ENCODE assay signal across 8 mouse cellular contexts in genomic region chr13:109609805-109610187, GRCm38 (mm10).
DNase-seq lines count a peak whose midpoint lies in the region; ATAC-seq and TF ChIP-seq lines count a peak whose summit lies in the region.

No protein-coding gene starts in this region.

- peaks cover 0 to 2% of the 10 kb centered on the region in 2 experiments; a peak in 1 of 4 replicates for H3K4me1 ChIP-seq in liver, embryonic 14.5 days (replicated peaks; ENCODE audit: control insufficient read depth in 2 of 2, insufficient read depth in 2 of 2, low read length in 1 of 2)
- peaks cover 5% of the 10 kb centered on the region; the same call in 1 of the 2 replicates for H3K4me1 ChIP-seq in neural tube, embryonic 13.5 days (replicated peaks)

- no peak overlapping the region for H3K27ac ChIP-seq in liver, embryonic 14.5 days
- no peak overlapping the region for H3K27ac ChIP-seq in neural tube, embryonic 13.5 days (replicated peaks)

- no peak overlapping the region for H3K9ac ChIP-seq in liver, embryonic 14.5 days (replicated peaks)
- no peak overlapping the region for H3K9ac ChIP-seq in neural tube, embryonic 13.5 days

- no peaks in the 10 kb centered on the region for H3K9me3 ChIP-seq in liver, embryonic 14.5 days (ENCODE audit: control insufficient read depth, low read length)
- no peaks in the 10 kb centered on the region for H3K9me3 ChIP-seq in neural tube, embryonic 13.5 days

- H3K27me3 ChIP-seq in liver, embryonic 14.5 days (ENCODE audit: control insufficient read depth, insufficient read depth, low read length) = no peaks in the 10 kb centered on the region
- no peaks in the 10 kb centered on the region for H3K27me3 ChIP-seq in neural tube, embryonic 13.5 days

- WGBS in liver, embryonic 14.5 days (ENCODE audit: insufficient replicate concordance) = 6% methylated on average over 3 of the region's 3 CpGs
- WGBS in neural tube, embryonic 13.5 days = 30% methylated on average over 3 of the region's 3 CpGs

- TF ChIP-seq CTCF in liver, embryonic 14.5 days (IDR thresholded peaks at IDR 0.05; ENCODE audit: low read depth) = peak; percentile 84

- ATAC-seq in liver, embryonic 14.5 days (ENCODE audit: insufficient read depth) = no peak
- peak; percentile 74 for ATAC-seq in neural tube, embryonic 13.5 days (ENCODE audit: low read depth)
- ATAC-seq in monocyte, adult 5-6 weeks (replicated peaks; ENCODE audit: insufficient number of reproducible peaks, low FRiP score, low TSS enrichment, poor library complexity, severe bottlenecking) = no peak

- TF ChIP-seq EP300 in liver, embryonic 14.5 days (IDR thresholded peaks at IDR 0.05; ENCODE audit: low read depth) = no peak

- H3K36me3 ChIP-seq in liver, embryonic 14.5 days (replicated peaks; ENCODE audit: control insufficient read depth, insufficient read depth, low read depth) = no peaks in the 10 kb centered on the region
- no peaks in the 10 kb centered on the region for H3K36me3 ChIP-seq in neural tube, embryonic 13.5 days

- intact Hi-C loops in gastrocnemius, postnatal 14 days (cut with DNase I; ENCODE audit: low total_unique reads) = loop anchor here (5.0 kb wide), 1 partner anchor 47 kb away; no protein-coding TSS in a partner anchor

- no peak overlapping the region for H3K4me2 ChIP-seq in liver, embryonic 14.5 days (ENCODE audit: low read depth)
- H3K4me2 ChIP-seq in neural tube, embryonic 13.5 days = no peak overlapping the region

- no peak overlapping the region for H3K4me3 ChIP-seq in liver, embryonic 14.5 days (ENCODE audit: insufficient read depth in 1 of 2, low read depth in 2 of 2, low read length in 2 of 2)
- no peak overlapping the region for H3K4me3 ChIP-seq in neural tube, embryonic 13.5 days

- peak; percentile 22 to 23 for DNase-seq in B cell, adult 2 months
- peak; percentile 82 for DNase-seq in adipocyte (ENCODE audit: low spot score)
- DNase-seq in cerebellum, postnatal 36 days = peak; percentile 63 to 72
- DNase-seq in gastrocnemius, postnatal 14 days = peak; percentile 28
- peak; percentile 69 to 75 for DNase-seq in kidney, postnatal 25 days
- DNase-seq in liver, embryonic 14.5 days (ENCODE audit: low read depth in 3 of 3, low spot score in 3 of 3) = peak in 2 of 3 experiments; percentile 24 to 33

Comparison
In these comparisons a context has a peak if more than half of its experiments do, and no peak if none do; other contexts are left out.
1. DNase-seq: peak in every context shown above with its lines; median percentile 82 in adipocyte; 72 in kidney, postnatal 25 days; 68 in cerebellum, postnatal 36 days; 28 in liver, embryonic 14.5 days; 28 in gastrocnemius, postnatal 14 days; 22 in B cell, adult 2 months.